Mouse (Mus musculus) ES-Bruce4 (cell line): ENCODE data around the gene Isca1. TPM values are rescaled to one million over a fixed set of nuclear protein-coding genes. Genes with fewer than 3 reads are reported as not detected.
A peak's percentile ranks its signal among the peaks of the same experiment; 100 is the strongest.
"Not testable (repeated sequence)": the region's sequence is repeated elsewhere in the genome, so short reads cannot be mapped to it uniquely, and the experiment has no call there.

ENCODE experiments used
- H3K27ac ChIP-seq: 2 replicates; pipeline ENCODE4 v1.5.1; 2012; ENCODE audit warnings: low read length, inconsistent platforms; ENCODE audit not compliant: insufficient read depth
- H3K27me3 ChIP-seq: 2 replicates; pipeline ENCODE4 v1.6.1; 2012; ENCODE audit warnings: mild to moderate bottlenecking, low read length, inconsistent platforms; ENCODE audit not compliant: control insufficient read depth, poor library complexity, insufficient read depth, severe bottlenecking
- H3K36me3 ChIP-seq: 2 replicates; pipeline ENCODE4 v1.6.1; 2012; ENCODE audit warnings: inconsistent platforms, mild to moderate bottlenecking, low read length, moderate library complexity; ENCODE audit not compliant: control insufficient read depth, poor library complexity, insufficient read depth, severe bottlenecking
- H3K4me1 ChIP-seq: one replicate; pipeline ENCODE4 v1.8.1; 2011; ENCODE audit warnings: low read length; ENCODE audit not compliant: control insufficient read depth, insufficient read depth
- H3K4me3 ChIP-seq: 2 replicates; pipeline ENCODE4 v1.5.1; 2011; ENCODE audit warnings: low read depth, mild to moderate bottlenecking, low read length
- H3K9ac ChIP-seq: 2 replicates; pipeline ENCODE4 v1.6.1; 2012; ENCODE audit warnings: low read depth, mild to moderate bottlenecking, inconsistent platforms; ENCODE audit not compliant: poor library complexity, severe bottlenecking
- H3K9me3 ChIP-seq: replicated peaks from 2 replicates; pipeline ENCODE4 v1.6.1; 2012; ENCODE audit warnings: mild to moderate bottlenecking, low read length, inconsistent platforms; ENCODE audit not compliant: control insufficient read depth, poor library complexity, insufficient read depth, severe bottlenecking
- CTCF ChIP-seq: IDR thresholded peaks from one replicate; pipeline ENCODE4 v1.8.1; 2011; ENCODE audit warnings: low read depth, low read length
- EP300 ChIP-seq: IDR thresholded peaks from 2 replicates; pipeline ENCODE4 v1.6.1; 2011; ENCODE audit warnings: low read depth, low read length; ENCODE audit not compliant: insufficient read depth
- POLR2A ChIP-seq: IDR thresholded peaks from one replicate; pipeline ENCODE4 v1.8.1; 2011; ENCODE audit warnings: low read length; ENCODE audit not compliant: insufficient read depth
- polyA plus RNA-seq: library from polyadenylated mRNA; stranded (reverse); fragments of >200 nt; gene quantifications from 2 replicates; pipeline ENCODE4 v1.2.4, GENCODE M21; 2011; ENCODE audit warnings: low read depth; ENCODE audit not compliant: missing spikeins, insufficient read depth, insufficient read length

The Isca1 gene
- polyA plus RNA-seq, 1 experiment, result 42.0 TPM

- Histone ChIP-seq H3K27me3 (no peaks in the 10 kb centered on the region), H3K36me3 (no peaks in the 10 kb centered on the region), H3K4me3 (no peak within 1 kb of the TSS), H3K27ac (0 out of 2 replicates have a peak within 1 kb of the TSS, but pooled peaks have one; percentile 12), H3K9me3 (no peaks in the 10 kb centered on the region), H3K4me1 (peaks cover 4% of the 10 kb centered on the region), H3K9ac (no peak within 1 kb of the TSS)
- TF ChIP-seq POLR2A, result no peak
- TF ChIP-seq EP300, result no peak
- TF ChIP-seq CTCF, result no peak
These were observed 38.0 kb downstream of the Isca1 start, which contains the start of gene Spata31d1d for GRCm38 (mm10) chr13:59731652-59732051. Gene Spata31d1d (minus strand): TSS chr13:59731752.

GRCm38 (mm10) chr13:59728378-59729093 is 41.1 kb downstream of the Isca1 start:
- no peak overlapping the region for H3K27ac ChIP-seq
- H3K36me3 ChIP-seq, result no peaks in the 10 kb centered on the region
- H3K27me3 ChIP-seq, result no peaks in the 10 kb centered on the region
- H3K4me1 ChIP-seq, result peaks cover 3% of the 10 kb centered on the region
- no peaks in the 10 kb centered on the region for H3K9me3 ChIP-seq
- no peak overlapping the region for H3K4me3 ChIP-seq
- no peak for TF ChIP-seq EP300
- peak; percentile 92 for TF ChIP-seq CTCF
- H3K9ac ChIP-seq, result no peak overlapping the region

- Histone ChIP-seq H3K9ac (peak overlapping the region; percentile 16), H3K4me1 (peaks cover 3% of the 10 kb centered on the region), H3K27ac (no peak overlapping the region), H3K9me3 (no peaks in the 10 kb centered on the region), H3K36me3 (no peaks in the 10 kb centered on the region), H3K4me3 (peak overlapping the region; percentile 44), H3K27me3 (no peaks in the 10 kb centered on the region)
- TF ChIP-seq EP300, result 0 out of 2 replicates have a peak, but pooled peaks have one; percentile 5
- no peak for TF ChIP-seq CTCF
- no peak for TF ChIP-seq POLR2A
These were observed 43.3 kb downstream of the Isca1 start for GRCm38 (mm10) chr13:59726139-59726867.

GRCm38 (mm10) chr13:59722089-59722488 is 47.5 kb downstream of the Isca1 start:
- not testable (repeated sequence) for H3K9ac ChIP-seq, H3K4me1 ChIP-seq, H3K27me3 ChIP-seq, H3K4me3 ChIP-seq, H3K9me3 ChIP-seq, H3K27ac ChIP-seq, H3K36me3 ChIP-seq

GRCm38 (mm10) chr13:59719475-59719874 is 50.1 kb downstream of the Isca1 start:
- H3K9me3 ChIP-seq, result no peaks in the 10 kb centered on the region
- H3K4me1 ChIP-seq, result peaks cover 1% of the 10 kb centered on the region
- H3K27me3 ChIP-seq, result no peaks in the 10 kb centered on the region
- H3K36me3 ChIP-seq, result no peaks in the 10 kb centered on the region
- H3K9ac ChIP-seq, result no peak overlapping the region
- TF ChIP-seq CTCF (no peak), POLR2A (no peak), EP300 (no peak)
- no peak overlapping the region for H3K4me3 ChIP-seq
- no peak overlapping the region for H3K27ac ChIP-seq

- H3K27ac ChIP-seq, result not testable (repeated sequence)
These were observed 50.7 kb downstream of the Isca1 start for GRCm38 (mm10) chr13:59718857-59719440.

More at GRCm38 (mm10) chr13:59718857-59719440, 50.7 kb downstream of the Isca1 start:
- H3K9me3 ChIP-seq, H3K4me1 ChIP-seq, H3K9ac ChIP-seq, H3K27me3 ChIP-seq, H3K4me3 ChIP-seq, H3K36me3 ChIP-seq: not testable (repeated sequence)
